Mouse (Mus musculus) forebrain, embryonic 16.5 days (tissue): ENCODE results near the gene Ube2n. TPM values are rescaled to one million over a fixed set of nuclear protein-coding genes. Genes with fewer than 3 reads are reported as not detected.

Source experiments
- ATAC-seq: fragments of 200-750 bp; cut with Nextera tagmentation; 2 replicates; pipeline ENCODE4 v1.8.0; 2017; ENCODE audit warnings: mild to moderate bottlenecking, moderate library complexity
- H3K27ac ChIP-seq: fragments of 300-500 bp; sonication (generic); 2 replicates; pipeline ENCODE4 v1.5.1; 2014; ENCODE audit warnings: low read length, control low read depth
- H3K27me3 ChIP-seq: fragments of 300-500 bp; sonication (generic); replicated peaks from 2 replicates; pipeline ENCODE4 v1.6.1; 2014; ENCODE audit warnings: low read length; ENCODE audit not compliant: control insufficient read depth, insufficient read depth
- H3K36me3 ChIP-seq: fragments of 300-500 bp; sonication (generic); 2 replicates; pipeline ENCODE4 v1.6.1; 2014; ENCODE audit not compliant: control insufficient read depth, insufficient read depth
- H3K4me1 ChIP-seq: fragments of 300-500 bp; sonication (generic); replicated peaks from 2 replicates; pipeline ENCODE4 v1.6.1; 2014; ENCODE audit warnings: low read length; ENCODE audit not compliant: control insufficient read depth, insufficient read depth
- H3K4me2 ChIP-seq: fragments of 300-500 bp; sonication (generic); 2 replicates; pipeline ENCODE4 v1.6.1; 2014; ENCODE audit warnings: mild to moderate bottlenecking, low read length, control low read depth
- H3K4me3 ChIP-seq: fragments of 300-500 bp; sonication (generic); replicated peaks from 2 replicates; pipeline ENCODE4 v1.5.1; 2014; ENCODE audit warnings: mild to moderate bottlenecking, low read length, control low read depth
- H3K9ac ChIP-seq: fragments of 300-500 bp; sonication (generic); replicated peaks from 2 replicates; pipeline ENCODE4 v1.6.1; 2014; ENCODE audit warnings: low read depth, low read length, control low read depth
- H3K9me3 ChIP-seq: fragments of 300-500 bp; sonication (generic); 2 replicates; pipeline ENCODE4 v1.6.1; 2016; ENCODE audit warnings: low read length; ENCODE audit not compliant: control insufficient read depth
- WGBS: fragments of 180-500 bp; shearing (Covaris S2); extraction: QIAGEN DNeasy Blood & Tissue Kit; methylation state at CpG from one replicate; pipeline ENCODE4 v1.1.7; 2014; 5-methylcytosine and 5-hydroxymethylcytosine counted together
- polyA plus RNA-seq: library from polyadenylated mRNA; unstranded; fragments of >200 nt; fragmentation: Nextera tagmentation; extraction: Ambion mirVana; gene quantifications from 2 replicates; pipeline ENCODE4 v1.2.1, GENCODE M21; 2015

Gene Ube2n
- polyA plus RNA-seq, 1 experiment from 2014 or later: 400 TPM

GRCm38 (mm10) chr10:95575839-95576380, 61.0 kb downstream of the Ube2n start:
- Histone ChIP-seq H3K4me1 (peaks cover 4% of the 10 kb centered on the region; the same call in 1 of the 2 replicates), H3K9me3 (no peaks in the 10 kb centered on the region), H3K27ac (no peak overlapping the region), H3K4me3 (no peak overlapping the region), H3K4me2 (no peak overlapping the region), H3K27me3 (no peaks in the 10 kb centered on the region), H3K9ac (no peak overlapping the region), H3K36me3 (no peaks in the 10 kb centered on the region)
- 70% methylated on average over 10 of the region's 10 CpGs for WGBS
- ATAC-seq: no peak

- Histone ChIP-seq H3K4me3 (no peak overlapping the region), H3K27me3 (no peaks in the 10 kb centered on the region), H3K9ac (no peak overlapping the region), H3K4me2 (no peak overlapping the region), H3K36me3 (no peaks in the 10 kb centered on the region), H3K4me1 (peaks cover 4% of the 10 kb centered on the region; the same call in 1 of the 2 replicates), H3K9me3 (no peaks in the 10 kb centered on the region), H3K27ac (no peak overlapping the region)
- WGBS: 48% methylated on average over 14 of the region's 14 CpGs
- no peak for ATAC-seq
Measured at GRCm38 (mm10) chr10:95576876-95577566, 62.1 kb downstream of the Ube2n start.

GRCm38 (mm10) chr10:95577567-95577950, 62.6 kb downstream of the Ube2n start:
- Histone ChIP-seq H3K4me1 (peaks cover 4% of the 10 kb centered on the region; the same call in 1 of the 2 replicates), H3K9ac (no peak overlapping the region), H3K4me2 (no peak overlapping the region), H3K36me3 (no peaks in the 10 kb centered on the region), H3K4me3 (no peak overlapping the region), H3K27me3 (no peaks in the 10 kb centered on the region), H3K9me3 (no peaks in the 10 kb centered on the region), H3K27ac (no peak overlapping the region)
- ATAC-seq: no peak
- WGBS: 28% methylated on average over 4 of the region's 4 CpGs

GRCm38 (mm10) chr10:95585554-95585953, 70.6 kb downstream of the Ube2n start:
- WGBS: 92% methylated on average over 6 of the region's 6 CpGs
- Histone ChIP-seq H3K4me3 (no peak overlapping the region), H3K4me1 (no peaks in the 10 kb centered on the region), H3K27ac (no peak overlapping the region), H3K36me3 (no peaks in the 10 kb centered on the region), H3K9ac (no peak overlapping the region), H3K9me3 (0 out of 2 replicates have a peak, but pooled peaks cover 3% of the 10 kb centered on the region), H3K27me3 (no peaks in the 10 kb centered on the region), H3K4me2 (no peak overlapping the region)
- ATAC-seq: no peak

GRCm38 (mm10) chr10:95587509-95588220, 72.7 kb downstream of the Ube2n start:
- ATAC-seq: no peak; the same call in 1 of the 2 replicates

GRCm38 (mm10) chr10:95589196-95589595, 74.3 kb downstream of the Ube2n start:
- no peak overlapping the region for H3K27ac ChIP-seq
- WGBS: 89% methylated on average over 4 of the region's 4 CpGs
- H3K27me3 ChIP-seq: no peaks in the 10 kb centered on the region
- no peaks in the 10 kb centered on the region for H3K36me3 ChIP-seq
- H3K9me3 ChIP-seq: 0 out of 2 replicates have a peak, but pooled peaks cover 3% of the 10 kb centered on the region
- no peak overlapping the region for H3K9ac ChIP-seq
- no peak overlapping the region for H3K4me3 ChIP-seq
- H3K4me2 ChIP-seq: no peak overlapping the region
- no peaks in the 10 kb centered on the region for H3K4me1 ChIP-seq
- no peak for ATAC-seq

More at GRCm38 (mm10) chr10:95587509-95588220, 72.7 kb downstream of the Ube2n start:
- WGBS: 30% methylated on average over 8 of the region's 8 CpGs
- H3K9ac ChIP-seq: no peak overlapping the region
- no peaks in the 10 kb centered on the region for H3K36me3 ChIP-seq
- no peaks in the 10 kb centered on the region for H3K27me3 ChIP-seq
- H3K4me3 ChIP-seq: no peak overlapping the region
- 0 out of 2 replicates have a peak, but pooled peaks cover 3% of the 10 kb centered on the region for H3K9me3 ChIP-seq
- H3K4me1 ChIP-seq: no peaks in the 10 kb centered on the region
- H3K4me2 ChIP-seq: no peak overlapping the region
- H3K27ac ChIP-seq: peak overlapping the region; percentile 28; the same call in 1 of the 2 replicates

GRCm38 (mm10) chr10:95590196-95590595, 75.3 kb downstream of the Ube2n start:
- H3K27me3 ChIP-seq: no peaks in the 10 kb centered on the region
- ATAC-seq: no peak
- 92% methylated on average over 6 of the region's 6 CpGs for WGBS

GRCm38 (mm10) chr10:95591257-95591656, 76.3 kb downstream of the Ube2n start:
- no peaks in the 10 kb centered on the region for H3K27me3 ChIP-seq
- 85% methylated on average over 4 of the region's 4 CpGs for WGBS
- H3K4me2 ChIP-seq: no peak overlapping the region
- ATAC-seq: no peak
- H3K4me3 ChIP-seq: no peak overlapping the region
- H3K27ac ChIP-seq: no peak overlapping the region
- H3K4me1 ChIP-seq: no peaks in the 10 kb centered on the region
- no peak overlapping the region for H3K9ac ChIP-seq
- H3K9me3 ChIP-seq: 0 out of 2 replicates have a peak, but pooled peaks cover 3% of the 10 kb centered on the region
- no peaks in the 10 kb centered on the region for H3K36me3 ChIP-seq

More at GRCm38 (mm10) chr10:95590196-95590595, 75.3 kb downstream of the Ube2n start:
- no peaks in the 10 kb centered on the region for H3K36me3 ChIP-seq
- H3K4me2 ChIP-seq: no peak overlapping the region
- H3K9ac ChIP-seq: no peak overlapping the region
- no peak overlapping the region for H3K4me3 ChIP-seq
- H3K27ac ChIP-seq: no peak overlapping the region
- H3K9me3 ChIP-seq: 0 out of 2 replicates have a peak, but pooled peaks cover 3% of the 10 kb centered on the region
- H3K4me1 ChIP-seq: no peaks in the 10 kb centered on the region

GRCm38 (mm10) chr10:95594414-95594813, 79.5 kb downstream of the Ube2n start:
- Histone ChIP-seq H3K4me2 (no peak overlapping the region), H3K9me3 (no peaks in the 10 kb centered on the region), H3K4me3 (no peak overlapping the region), H3K27ac (no peak overlapping the region), H3K27me3 (no peaks in the 10 kb centered on the region), H3K9ac (no peak overlapping the region), H3K4me1 (no peaks in the 10 kb centered on the region), H3K36me3 (no peaks in the 10 kb centered on the region)
- no peak for ATAC-seq
- 34% methylated on average over 11 of the region's 11 CpGs for WGBS
